Mouse (Mus musculus): ENCODE data around the gene Pprc1. TPM values are rescaled to one million over a fixed set of nuclear protein-coding genes. Genes with fewer than 3 reads are reported as not detected.
A peak's percentile ranks its signal among the peaks of the same experiment; 100 is the strongest.

The Pprc1 gene
- 10 to 100 TPM; 30.5 to 40.2 TPM for total RNA-seq (2021)
- long read RNA-seq, experiment 1, partial matches to known transcripts = 1 of 2 reads
- long read RNA-seq, experiment 1, other reads (novel, unspliced or antisense) = 1 of 2 reads
- long read RNA-seq, experiment 2, partial matches to known transcripts = 1 of 3 reads
- long read RNA-seq, experiment 2, other reads (novel, unspliced or antisense) = 2 of 3 reads

DNA sequence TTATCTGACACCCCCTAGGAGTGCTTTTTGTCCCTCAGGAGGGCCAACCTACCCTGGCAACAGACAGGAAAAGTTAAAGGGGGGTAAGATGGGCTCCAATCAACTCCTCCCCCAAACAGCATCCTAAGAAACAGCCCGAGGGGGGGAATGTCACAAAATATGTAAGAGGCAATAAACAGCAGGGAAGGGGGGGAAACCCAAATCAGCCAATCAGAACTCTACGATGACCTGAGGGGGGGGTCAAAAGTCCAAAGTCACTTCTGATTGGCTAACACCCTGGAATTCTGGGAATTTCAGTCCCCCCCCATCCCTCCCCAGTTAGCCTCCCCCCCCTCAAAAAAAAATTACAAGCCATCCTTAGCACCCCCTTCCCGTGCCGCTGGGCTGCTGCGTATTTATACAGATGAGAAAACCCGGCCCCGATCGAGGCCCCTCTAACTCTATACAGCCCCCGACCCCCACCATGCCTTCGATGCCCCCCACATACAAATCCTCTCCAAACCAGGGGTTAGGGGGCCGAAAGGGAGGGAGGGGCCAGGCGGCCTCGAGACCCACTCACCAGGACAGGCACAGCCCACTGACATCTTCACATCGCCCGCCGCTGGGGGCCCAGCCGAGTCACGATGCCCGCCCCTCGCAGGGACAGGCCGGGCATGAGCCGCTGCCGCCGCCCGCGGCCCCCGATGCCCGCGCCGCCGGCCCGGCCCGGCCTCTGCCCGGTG is at the start of gene Pprc1:
Gene Pprc1 (plus strand): TSS at position 616 of the 722 bp plus-strand sequence.
- DNase-seq (ENCODE audit: low spot score in 2 of 2) = no peak

GRCm38 (mm10) chr19:45997365-45997764 is 47.3 kb upstream of the Pprc1 start:
- no peak for DNase-seq (ENCODE audit: low spot score in 2 of 2)

DNA sequence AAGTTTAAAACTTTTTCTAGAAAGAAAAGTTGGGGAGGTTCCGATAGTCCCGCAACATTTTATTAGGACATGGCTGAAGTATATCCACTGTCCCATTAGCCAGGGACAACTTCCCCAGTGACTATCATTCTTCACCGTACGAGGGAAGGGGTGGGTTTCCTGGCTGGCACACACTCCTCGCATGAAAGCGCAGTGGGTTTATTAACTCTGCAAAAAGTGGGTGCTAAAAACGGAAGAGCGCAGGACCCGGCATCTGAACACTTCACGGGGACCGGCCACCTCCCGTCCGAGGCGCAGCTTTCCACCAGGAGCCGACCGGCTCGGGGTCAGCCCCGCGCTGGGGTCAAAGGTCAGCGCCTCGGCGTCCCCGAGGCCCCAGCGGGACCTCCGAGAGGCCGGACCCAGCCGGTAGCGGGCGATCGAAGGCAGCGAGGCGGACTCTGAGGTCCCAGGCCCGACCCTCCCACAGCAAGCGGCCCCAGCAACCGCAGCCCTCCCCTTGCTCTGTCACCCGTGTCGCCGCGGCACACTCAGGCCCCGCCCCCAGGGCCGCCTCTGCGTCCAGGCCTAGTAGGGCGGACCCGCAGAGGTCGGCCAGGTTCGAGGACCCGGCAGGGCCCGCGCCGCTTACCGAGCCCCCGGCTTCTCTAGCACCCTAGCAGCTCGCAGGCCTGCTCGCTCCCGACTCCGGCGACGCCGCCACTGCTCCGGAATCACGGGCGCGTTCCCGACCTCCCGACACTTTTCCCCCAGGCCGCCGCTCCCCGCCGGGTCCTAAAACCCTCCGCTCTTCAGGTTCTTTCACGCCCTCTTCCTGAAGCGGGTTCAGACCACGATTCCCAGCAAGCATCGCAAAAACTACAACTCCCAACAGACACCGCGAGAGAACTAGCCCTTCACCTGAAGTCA is 46.6 kb upstream of the Pprc1 start, which contains the start of gene Armh3:
Gene Armh3 (minus strand): TSS at position 704 of the 909 bp plus-strand sequence.
- peak; percentile 74 to 82 for DNase-seq (ENCODE audit: low spot score in 2 of 2)

DNA sequence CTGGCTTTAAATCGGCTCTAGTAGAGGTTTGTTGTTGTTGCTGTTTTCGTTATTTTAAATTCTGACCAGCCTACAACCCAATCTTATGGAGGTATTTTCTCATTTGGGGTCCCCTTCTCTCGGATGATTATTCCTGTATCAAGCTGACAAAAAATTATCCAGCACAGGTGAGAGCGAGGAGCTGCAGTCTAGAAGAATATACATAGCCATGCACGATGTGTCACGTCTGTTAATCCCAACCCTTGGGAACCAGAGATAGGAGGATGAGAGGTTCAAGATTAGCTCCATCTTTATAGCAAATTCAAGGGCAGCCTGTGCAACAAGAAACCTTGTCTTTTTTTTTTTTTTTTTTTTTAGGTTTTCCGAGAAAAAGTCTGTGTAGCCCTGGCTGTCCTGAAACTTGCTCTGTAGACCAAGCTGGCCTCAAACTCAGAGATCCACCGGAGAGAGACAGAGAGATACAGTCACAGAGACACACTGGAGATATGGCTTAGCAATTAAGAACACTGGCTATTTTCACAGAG is 45.9 kb upstream of the Pprc1 start:
- no peak for DNase-seq (ENCODE audit: low spot score in 2 of 2)

DNA sequence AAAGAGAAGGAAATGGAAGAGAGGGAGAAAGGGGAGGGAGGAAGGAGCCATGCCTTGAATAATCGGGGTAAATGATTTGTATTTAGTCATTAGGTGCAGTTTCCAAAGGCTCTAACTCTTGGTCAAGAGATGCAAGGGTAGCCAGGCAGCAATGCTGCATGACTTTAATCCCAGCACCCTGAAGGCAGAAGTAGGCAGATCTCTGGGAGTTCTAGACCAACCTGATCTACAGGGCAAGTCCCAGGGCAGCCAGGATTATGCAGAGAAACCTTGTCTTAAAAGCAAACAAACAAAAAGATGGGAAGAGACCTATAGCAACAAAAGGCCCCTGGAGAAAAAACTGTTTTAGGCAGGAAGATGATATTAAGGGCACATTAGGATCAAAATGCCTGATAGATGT is 45.3 kb upstream of the Pprc1 start:
- DNase-seq (ENCODE audit: low spot score in 2 of 2) = no peak

GRCm38 (mm10) chr19:46002279-46002678 is 42.4 kb upstream of the Pprc1 start:
- no peak for DNase-seq (ENCODE audit: low spot score in 2 of 2)

- DNase-seq (ENCODE audit: low spot score in 2 of 2) = peak; percentile 73 to 75
Observed at GRCm38 (mm10) chr19:46003371-46004226, 41.1 kb upstream of the Pprc1 start, which contains the start of gene Hps6. TSS of gene Hps6 (plus strand) at chr19:46003508.

GRCm38 (mm10) chr19:46004814-46005466 is 39.7 kb upstream of the Pprc1 start:
- no peak for DNase-seq (ENCODE audit: low spot score in 2 of 2)

DNA sequence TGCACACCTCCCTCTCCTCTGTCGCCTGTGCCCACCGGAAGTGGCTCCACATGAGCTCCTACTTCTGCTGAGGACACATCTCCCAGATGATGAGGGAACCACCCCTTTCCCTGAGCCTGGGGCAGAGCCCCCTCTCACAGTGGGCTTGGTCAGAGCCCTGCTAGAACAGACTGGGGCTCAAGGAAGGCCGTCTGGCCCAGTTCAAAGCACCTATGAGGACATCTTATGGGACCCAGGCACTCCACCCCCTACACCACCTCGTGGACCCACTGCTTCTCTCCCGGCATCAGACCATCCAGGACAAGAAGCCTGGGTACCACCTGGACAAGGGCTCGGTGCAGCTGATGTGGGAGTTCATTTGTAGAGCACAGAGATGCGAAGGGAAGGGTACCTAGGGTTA is 39.0 kb upstream of the Pprc1 start:
- no peak for DNase-seq (ENCODE audit: low spot score in 2 of 2)

- peak; percentile 72 to 80 for DNase-seq (ENCODE audit: low spot score in 2 of 2)
Observed at GRCm38 (mm10) chr19:46014572-46015178, 30.0 kb upstream of the Pprc1 start.

- DNase-seq (ENCODE audit: low spot score in 2 of 2) = no peak
Observed at GRCm38 (mm10) chr19:46016023-46016422, 28.7 kb upstream of the Pprc1 start.

GRCm38 (mm10) chr19:46024959-46025358 is 19.7 kb upstream of the Pprc1 start:
- no peak for DNase-seq (ENCODE audit: low spot score in 2 of 2)

- DNase-seq (ENCODE audit: low spot score in 2 of 2) = no peak
Observed at GRCm38 (mm10) chr19:46026567-46026966, 18.1 kb upstream of the Pprc1 start.

DNA sequence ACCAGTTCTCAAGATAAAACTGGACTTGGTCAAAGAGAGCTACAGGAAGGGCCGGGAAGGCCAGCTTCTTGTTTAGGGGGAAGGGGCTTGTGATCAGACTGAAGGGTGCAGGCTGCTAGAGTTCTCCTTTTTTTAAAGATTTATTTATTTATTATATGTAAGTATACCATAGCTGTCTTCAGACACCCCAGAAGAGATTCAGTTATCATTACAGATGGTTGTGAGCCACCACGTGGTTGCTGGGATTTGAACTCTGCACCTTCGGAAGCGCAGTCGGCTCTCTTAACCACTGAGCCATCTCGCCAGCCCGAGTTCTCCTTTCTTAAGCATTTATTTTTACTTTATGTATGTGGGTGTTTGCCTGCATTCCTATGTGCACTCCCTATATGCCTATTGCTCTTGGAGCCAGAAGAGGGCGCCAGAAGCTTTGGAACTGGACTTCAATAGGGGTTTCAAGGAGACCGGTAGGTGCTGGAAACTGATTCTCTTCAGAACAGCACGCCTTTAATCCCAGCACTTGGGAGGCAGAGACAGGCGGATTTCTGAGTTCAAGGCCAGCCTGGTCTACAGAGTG is 15.9 kb upstream of the Pprc1 start:
- DNase-seq (ENCODE audit: low spot score in 2 of 2) = no peak

DNA sequence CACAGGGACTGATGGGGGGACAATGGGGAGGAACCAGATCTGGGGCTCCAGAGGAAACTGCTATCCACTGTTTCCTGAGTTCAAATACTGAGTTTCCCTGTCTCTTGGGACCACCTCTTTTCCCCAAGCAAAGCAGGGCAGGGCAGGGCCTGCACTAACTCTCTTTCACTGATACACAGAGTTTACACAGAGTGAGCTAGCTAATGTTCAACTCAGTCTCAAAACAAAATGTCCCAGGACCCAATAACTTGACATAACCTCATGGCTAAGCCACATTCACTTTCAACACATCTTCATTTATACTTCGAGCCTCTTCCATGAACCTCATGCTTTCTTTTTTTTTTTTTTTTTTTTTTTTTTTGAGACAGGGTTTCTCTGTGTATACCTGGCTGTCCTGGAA is 15.0 kb upstream of the Pprc1 start:
- DNase-seq (ENCODE audit: low spot score in 2 of 2) = no peak

- DNase-seq (ENCODE audit: low spot score in 2 of 2) = no peak
Observed at GRCm38 (mm10) chr19:46030196-46030983, 14.3 kb upstream of the Pprc1 start.

DNA sequence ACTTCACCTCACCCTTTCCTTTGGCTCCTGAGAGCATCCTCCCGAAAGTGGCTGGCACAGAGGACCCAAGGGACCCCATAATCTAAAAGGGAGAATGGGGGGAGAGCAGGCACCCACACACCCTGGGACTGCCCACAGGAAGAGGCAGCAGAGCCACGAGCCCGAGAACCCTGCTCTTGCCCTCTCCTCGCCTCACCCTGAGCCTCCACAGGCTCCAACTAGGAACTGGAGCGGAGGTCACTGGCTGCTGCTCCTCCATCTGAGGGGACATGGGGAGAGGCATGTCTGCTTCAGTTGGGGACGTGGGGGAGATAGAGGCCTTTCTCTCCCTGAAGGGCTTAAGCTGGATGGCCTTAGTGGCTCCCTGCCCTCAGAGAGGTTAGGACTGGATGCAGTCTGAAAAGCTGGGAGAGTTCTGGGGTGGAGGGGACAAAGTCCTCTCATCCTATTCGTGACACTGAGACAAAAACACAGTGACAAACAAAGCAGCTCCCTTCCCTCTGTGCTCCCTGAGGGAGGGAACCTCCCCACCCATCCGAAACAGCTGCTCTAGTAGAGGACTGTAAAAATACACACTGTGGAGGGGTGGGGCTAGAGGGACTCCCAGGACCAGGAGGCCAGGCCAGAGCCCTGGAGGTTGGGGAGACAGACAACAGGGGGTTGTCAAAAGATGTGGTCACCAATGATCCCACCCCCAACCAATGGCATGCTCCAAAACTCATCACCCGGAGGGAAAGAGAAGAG is 12.8 kb upstream of the Pprc1 start:
- no peak for DNase-seq (ENCODE audit: low spot score in 2 of 2)
